Mouse (Mus musculus) right cerebral cortex, postnatal 10 days (tissue): ENCODE results near the gene Kcnh4.

Experiments
- DNase-seq, 2 experiments: peaks; one replicate each; pipeline ENCODE4 v3.0.0; 2021; ENCODE audit warnings: low spot score in 2 of 2

Gene Kcnh4

DNA sequence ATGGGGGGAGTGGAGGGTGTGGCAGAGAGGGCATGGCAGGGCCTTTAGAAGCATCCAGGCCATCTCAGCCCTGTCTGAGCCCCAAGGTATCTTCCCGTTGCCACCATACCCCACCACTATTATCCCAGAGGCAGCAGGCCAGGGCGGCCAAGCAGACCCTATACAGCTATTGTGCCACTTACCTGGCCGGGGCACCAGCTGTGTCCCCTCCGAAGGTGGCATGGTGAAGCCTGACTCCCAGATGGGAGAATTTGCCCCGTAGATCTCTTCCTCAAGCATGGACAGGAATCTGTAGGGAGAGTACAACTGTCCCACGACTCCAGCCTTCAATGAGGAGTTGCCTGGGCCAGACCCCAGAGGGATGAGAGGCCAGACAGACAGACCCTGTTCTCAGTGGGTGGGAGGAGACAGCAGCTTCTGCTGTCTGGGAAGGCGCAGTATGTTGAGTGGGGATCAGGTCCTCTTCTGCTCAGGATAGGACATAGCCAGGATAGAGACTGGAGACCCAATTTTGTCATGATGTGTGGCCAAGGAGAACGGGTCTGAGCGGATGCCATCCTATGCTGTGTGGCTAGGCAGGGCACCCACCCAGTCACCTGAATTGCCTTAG lies 50.4 kb downstream of the Kcnh4 start:
- DNase-seq: peak in 1 of 2 experiments; percentile 27

DNA sequence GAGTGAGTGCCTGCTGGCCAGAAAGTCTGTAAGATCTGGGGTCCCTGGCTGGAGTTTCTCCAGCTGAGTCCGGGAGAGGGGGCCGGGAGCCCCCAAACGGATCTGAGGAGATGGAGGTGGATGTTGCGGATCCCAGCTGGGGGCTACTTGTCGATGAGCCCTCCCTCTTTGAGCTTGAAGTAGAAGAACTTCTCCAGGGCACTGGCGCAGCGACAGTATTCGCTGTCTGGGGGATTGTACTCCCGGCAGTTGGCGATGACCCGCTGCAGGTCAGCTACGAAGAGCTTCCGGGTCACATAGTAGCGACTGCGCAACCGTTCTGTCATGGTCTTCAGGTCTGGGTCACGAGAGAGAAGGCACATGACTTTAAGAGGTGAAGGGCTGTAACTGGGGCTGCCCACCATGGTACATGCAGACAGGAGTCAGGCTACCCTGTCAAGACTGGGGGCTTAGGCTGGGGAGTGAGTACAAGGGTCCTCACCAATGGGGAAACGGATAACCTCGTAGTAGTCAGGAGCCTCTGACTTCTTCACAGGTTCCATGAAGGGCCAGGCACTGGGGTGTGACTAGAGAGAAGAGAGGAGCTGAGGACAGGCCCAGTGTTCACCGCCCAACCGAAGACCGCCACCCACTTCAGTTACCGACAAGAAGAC lies 54.5 kb downstream of the Kcnh4 start:
- DNase-seq: peak in 1 of 2 experiments; percentile 37

DNA sequence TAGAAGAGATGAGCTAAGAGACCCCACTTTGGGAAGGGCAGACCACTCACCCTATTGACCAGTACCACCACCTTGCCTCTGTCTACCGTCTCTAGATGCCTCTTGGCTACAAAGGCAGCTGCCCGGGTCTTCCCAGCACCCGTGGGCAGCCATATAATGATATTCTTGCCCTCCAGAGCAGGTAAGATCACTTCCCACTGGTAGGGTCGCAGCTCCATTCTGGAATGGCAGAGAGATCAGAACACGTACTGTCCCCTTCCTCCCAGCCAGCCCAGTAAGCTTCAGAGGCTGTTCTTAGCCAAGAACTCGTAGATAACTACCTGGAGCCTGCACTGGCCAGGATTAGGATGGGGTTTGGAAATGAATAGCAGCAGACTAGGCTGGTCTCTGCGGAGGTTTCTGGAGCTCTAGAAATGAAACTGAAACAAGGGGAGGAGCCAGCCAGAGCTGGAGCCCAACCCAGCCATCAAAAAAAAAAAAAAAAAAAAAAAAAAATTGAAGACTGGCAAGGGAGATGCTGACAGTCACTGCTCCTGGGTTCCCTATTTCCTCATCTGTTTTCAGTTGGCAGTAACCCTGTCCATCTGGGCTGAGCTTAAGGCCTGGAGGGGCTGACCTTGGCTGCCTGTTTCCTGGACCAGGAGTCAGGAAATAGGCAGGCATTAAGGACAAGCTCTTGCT lies 55.8 kb downstream of the Kcnh4 start, which contains the start of gene Dhx58:
TSS of gene Dhx58 (minus strand) at position 421 of the 681 bp plus-strand sequence.
- DNase-seq: peak in 1 of 2 experiments; percentile 25

DNA sequence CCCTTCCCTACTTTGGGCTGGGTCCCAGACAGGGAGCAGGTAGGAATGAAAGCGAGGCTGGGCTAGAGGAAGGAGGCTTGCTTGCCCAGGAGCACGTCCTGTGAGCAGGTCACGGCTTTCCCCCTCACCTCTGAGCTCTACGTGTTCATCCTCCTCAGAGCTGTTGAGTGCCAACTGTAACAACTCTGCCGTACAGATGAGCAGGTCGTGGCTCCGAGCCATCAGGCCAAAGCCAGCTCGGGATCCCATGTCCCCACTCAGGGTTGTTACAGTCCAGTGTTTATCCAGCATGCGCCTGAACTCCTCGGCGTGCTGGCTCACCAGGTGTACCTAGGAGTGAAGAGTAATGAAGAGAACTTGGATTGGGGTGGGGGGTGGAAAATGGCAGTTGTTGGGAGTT lies 56.4 kb downstream of the Kcnh4 start:
- no peak for DNase-seq

DNA sequence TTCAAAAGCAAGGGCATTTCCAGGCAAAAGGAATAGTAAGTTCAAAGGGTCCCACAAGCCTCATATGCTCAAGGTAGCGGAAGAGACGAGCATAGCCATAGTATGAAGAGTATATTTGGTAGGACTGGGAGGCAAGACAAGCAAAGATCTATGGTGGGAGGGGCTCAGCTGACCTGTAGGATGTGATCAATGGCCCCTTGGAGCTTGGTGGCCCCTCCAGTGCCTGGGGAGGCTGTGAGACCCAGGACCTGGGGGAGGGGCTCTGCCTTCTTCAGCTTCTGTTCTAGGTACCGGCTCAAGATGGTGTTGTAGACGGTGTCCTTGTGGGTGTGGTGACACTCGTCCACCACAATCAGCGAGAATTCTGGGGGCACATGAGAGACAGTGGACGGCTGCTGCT lies 56.8 kb downstream of the Kcnh4 start:
- DNase-seq: peak in 1 of 2 experiments; percentile 31

DNA sequence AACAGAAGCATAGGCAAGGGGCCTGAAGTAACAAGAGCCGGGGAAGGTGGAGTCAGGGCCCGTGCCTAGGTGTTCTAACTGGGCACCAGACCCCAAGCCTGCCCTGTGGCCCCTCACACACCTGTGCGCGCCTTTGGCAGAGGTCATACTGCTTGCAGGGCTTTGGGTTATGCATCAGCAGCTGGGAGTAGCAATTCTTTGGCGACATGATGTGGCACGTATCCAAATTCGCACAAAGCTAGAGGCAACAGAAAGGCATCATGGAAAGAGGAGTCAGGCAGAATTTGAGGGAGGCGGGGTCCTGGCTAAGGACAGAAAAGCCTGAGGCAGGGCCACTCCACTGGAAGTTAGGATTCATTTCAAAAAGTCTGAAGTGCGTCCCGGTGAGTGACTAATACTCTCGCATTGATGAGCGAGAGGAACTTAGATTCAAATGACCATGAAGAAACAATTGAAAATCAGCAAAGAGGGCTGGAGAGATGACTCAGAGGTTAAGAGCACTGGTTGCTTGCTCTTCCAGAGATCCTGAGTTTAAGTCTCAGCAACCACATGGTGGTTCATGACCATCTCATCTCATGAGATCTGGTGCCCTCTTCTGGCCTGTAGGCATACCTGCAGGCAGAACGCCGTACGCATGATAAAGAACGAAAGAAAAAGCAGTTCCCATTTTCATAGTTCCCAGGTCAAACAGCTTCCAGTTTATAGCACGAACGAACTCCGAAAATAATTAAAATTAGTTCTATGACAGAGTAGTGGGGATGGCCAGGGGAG lies 57.5 kb downstream of the Kcnh4 start:
- DNase-seq: peak; percentile 75 to 81

DNA sequence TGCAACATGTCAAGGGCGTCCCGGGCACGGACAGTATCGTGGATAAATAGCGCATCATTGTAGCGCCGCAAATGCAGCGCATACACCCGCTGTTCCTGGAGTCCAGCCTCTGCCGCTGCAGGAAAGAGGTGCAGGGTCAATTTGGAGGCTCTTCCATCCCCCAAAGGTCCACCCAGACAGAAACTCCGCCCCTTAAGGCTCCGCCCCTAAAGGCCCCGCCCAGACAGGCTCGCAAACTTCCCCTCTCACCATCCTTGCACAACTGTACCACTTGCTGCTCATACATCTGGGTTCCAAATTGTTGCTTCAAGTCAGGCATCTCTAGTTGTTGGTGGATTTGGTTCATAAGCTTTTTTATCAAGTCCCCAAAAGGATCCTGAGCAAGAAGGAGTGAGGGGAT lies 58.4 kb downstream of the Kcnh4 start:
- peak in 1 of 2 experiments; percentile 30 for DNase-seq

DNA sequence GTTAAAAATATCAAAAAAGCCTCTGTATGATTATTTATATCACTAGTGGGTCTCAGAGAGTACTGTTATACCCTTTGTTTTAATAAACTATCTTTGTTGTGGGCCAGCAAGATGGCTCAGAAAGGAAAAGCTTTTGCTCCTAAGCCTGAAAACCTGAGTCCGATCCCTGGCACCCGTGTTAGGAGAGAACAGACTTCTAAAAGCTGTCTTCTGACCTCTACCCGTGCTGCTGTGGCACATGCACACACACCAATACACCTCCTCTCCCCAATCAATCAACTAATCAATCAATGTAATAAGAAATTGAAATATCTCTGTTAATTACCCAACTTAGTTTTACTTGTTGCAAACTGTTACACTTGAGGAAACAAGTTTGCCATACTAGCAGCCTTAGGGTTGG lies 59.0 kb downstream of the Kcnh4 start:
- DNase-seq: no peak

DNA sequence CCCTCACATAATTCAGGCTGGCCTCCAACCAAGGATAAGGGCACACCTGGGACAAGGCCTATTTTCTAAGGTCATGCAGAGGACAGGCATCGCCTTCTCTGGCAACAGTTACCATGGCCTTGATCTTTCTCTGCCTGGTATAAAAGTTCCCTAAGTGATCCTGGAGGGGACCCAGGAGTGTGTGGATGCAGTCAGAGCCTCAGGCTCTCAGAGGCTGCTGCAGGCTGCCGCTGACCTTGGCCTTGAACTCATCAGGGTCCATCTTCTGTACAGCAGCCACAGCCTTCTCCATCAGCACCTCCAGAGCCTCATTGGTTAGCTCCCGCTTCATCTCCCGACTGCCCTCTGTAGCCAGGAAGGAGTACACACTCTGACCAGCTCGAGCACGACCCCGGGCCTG lies 61.8 kb downstream of the Kcnh4 start:
- DNase-seq: no peak

DNA sequence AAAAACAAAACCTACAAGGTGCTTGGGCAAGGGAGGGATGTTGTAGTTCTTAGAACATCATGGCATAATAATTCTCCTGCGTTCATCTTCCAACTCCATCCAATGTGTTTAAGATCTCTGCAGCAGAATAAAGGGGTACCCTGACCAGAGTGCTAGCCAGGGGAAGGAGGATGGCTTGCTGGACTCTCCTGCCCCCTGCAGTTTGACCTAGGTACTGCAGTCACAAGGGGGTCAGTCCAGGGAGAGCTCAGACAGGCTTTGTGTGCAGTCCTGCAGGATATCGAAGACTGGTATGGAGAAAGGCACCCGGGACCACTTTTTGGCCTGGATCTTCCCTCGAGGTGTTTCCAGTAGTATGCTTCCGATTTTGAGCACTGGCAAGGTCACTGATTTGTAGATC lies 64.8 kb downstream of the Kcnh4 start:
- DNase-seq: peak in 1 of 2 experiments; percentile 78

DNA sequence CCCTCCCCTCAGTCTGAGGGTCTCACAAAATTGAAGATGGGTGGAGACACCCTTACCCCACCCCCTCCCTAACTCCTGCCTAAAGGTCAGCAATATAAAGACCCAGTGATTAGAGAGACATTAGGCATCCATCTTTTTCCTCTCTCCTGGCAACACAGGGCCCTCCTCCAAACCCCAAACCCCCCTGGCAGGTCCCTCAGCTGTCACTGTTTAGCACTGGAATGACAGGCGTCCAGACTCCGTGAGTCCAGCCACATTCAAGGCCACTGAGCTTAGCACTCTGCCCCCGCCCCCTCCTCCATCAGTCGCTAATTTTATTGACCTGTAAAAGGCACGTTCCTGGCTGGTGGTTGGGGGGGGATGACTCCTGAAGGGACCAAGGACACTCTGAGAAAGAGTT lies 66.6 kb downstream of the Kcnh4 start:
- DNase-seq: no peak

DNA sequence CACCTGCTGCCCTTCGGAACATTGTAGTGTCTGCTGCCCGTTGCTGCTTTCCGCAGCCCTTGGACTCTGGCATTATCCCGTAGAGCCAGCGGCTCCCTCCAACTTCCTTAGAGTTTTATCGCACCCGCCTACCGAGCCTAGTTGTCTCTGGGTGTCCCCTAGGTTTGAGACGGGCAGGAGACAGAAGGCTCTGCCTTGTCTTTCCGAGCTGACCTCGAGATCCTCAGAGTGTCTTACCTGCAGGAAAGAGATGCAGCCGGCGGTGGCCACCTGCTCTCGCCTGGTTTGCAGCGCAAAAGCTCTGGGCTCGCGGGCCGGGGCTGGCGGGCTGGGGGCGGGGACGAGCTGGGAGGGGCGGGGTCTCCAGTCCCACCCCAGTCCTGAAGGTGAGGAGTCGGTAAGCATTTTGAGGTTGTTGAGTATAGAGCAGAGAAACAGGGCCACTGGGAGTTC lies 67.6 kb downstream of the Kcnh4 start, which contains the start of gene Zfp385c:
TSS of gene Zfp385c (minus strand) at position 292 of the 453 bp plus-strand sequence.
- DNase-seq: no peak

DNA sequence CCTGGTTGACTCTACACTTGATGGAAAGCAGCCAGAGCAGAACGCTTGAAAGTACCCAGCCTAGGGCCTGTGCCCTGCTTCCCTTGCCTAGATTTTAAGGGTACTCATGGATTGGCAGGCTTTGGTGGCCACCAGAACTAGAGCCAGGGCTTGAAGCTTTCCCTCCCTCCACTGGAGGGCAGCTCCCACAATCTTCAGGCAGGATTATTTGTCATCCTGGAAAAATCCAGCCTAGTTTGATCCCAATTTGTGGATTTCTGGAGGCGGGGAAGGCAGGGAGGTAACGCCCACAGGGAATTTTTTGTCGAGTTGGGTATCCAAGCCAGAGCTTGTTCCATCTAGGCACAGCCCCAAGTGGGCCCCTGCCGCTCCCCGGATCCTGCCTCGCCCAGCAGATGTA lies 69.4 kb downstream of the Kcnh4 start:
- DNase-seq: no peak
